Mouse (Mus musculus): ENCODE measurements around the gene Spry2. TPM values are rescaled to one million over a fixed set of nuclear protein-coding genes. Genes with fewer than 3 reads are reported as not detected.

Spry2 gene
- polyA plus RNA-seq (2015; fragmentation: Nextera tagmentation; extraction: Ambion mirVana), result 2.8 and 3.5 TPM in 2 replicates

- WGBS (ENCODE audit: insufficient replicate concordance), result under 1% methylated on average over 60 of the region's 89 CpGs
- ATAC-seq (ENCODE audit: low read depth), result peak; percentile 86
- H3K9me3 ChIP-seq (replicated peaks; ENCODE audit: control insufficient read depth, low read length), result no peaks in the 10 kb centered on the region
- peaks cover 42% of the 10 kb centered on the region for H3K27me3 ChIP-seq (ENCODE audit: control insufficient read depth, insufficient read depth, low read depth, low read length)
- H3K4me1 ChIP-seq (ENCODE audit: control insufficient read depth, low read depth, low read length), result no peaks in the 10 kb centered on the region; the same call in 1 of the 2 replicates
- H3K4me2 ChIP-seq (ENCODE audit: low read depth, low read length), result peak within 1 kb of the TSS; percentile 80
- peak within 1 kb of the TSS; percentile 60 for H3K4me3 ChIP-seq (ENCODE audit: low read depth, low read length)
- no peaks in the 10 kb centered on the region for H3K36me3 ChIP-seq (ENCODE audit: control insufficient read depth, insufficient read depth)
- peak within 1 kb of the TSS; percentile 60 for H3K9ac ChIP-seq (ENCODE audit: low read depth, low read length)
- peak within 1 kb of the TSS; percentile 87 for H3K27ac ChIP-seq (ENCODE audit: low read length)
Observed at GRCm38 (mm10) chr14:105896791-105897568, at the start of gene Spry2. TSS of gene Spry2 (minus strand) at chr14:105896819.

GRCm38 (mm10) chr14:105941353-105941752 is 44.7 kb upstream of the Spry2 start:
- no peak overlapping the region for H3K4me3 ChIP-seq (ENCODE audit: low read depth, low read length)
- no peak overlapping the region for H3K27ac ChIP-seq (ENCODE audit: low read length)
- no peak overlapping the region for H3K9ac ChIP-seq (ENCODE audit: low read depth, low read length)
- no peak for ATAC-seq (ENCODE audit: low read depth)
- no peaks in the 10 kb centered on the region for H3K27me3 ChIP-seq (ENCODE audit: control insufficient read depth, insufficient read depth, low read depth, low read length)
- no peak overlapping the region for H3K4me2 ChIP-seq (ENCODE audit: low read depth, low read length)
- no peaks in the 10 kb centered on the region for H3K36me3 ChIP-seq (ENCODE audit: control insufficient read depth, insufficient read depth)
- no peaks in the 10 kb centered on the region for H3K9me3 ChIP-seq (replicated peaks; ENCODE audit: control insufficient read depth, low read length)
- WGBS (ENCODE audit: insufficient replicate concordance), result 36% methylated on average over 9 of the region's 9 CpGs
- no peaks in the 10 kb centered on the region for H3K4me1 ChIP-seq (ENCODE audit: control insufficient read depth, low read depth, low read length)

GRCm38 (mm10) chr14:105926726-105927125 is 30.1 kb upstream of the Spry2 start:
- H3K27me3 ChIP-seq (ENCODE audit: control insufficient read depth, insufficient read depth, low read depth, low read length), result no peaks in the 10 kb centered on the region
- no peaks in the 10 kb centered on the region for H3K9me3 ChIP-seq (replicated peaks; ENCODE audit: control insufficient read depth, low read length)
- H3K4me2 ChIP-seq (ENCODE audit: low read depth, low read length), result no peak overlapping the region
- no peak for ATAC-seq (ENCODE audit: low read depth)
- peaks cover 3% of the 10 kb centered on the region for H3K4me1 ChIP-seq (ENCODE audit: control insufficient read depth, low read depth, low read length)
- H3K4me3 ChIP-seq (ENCODE audit: low read depth, low read length), result no peak overlapping the region
- no peak overlapping the region for H3K27ac ChIP-seq (ENCODE audit: low read length)
- WGBS (ENCODE audit: insufficient replicate concordance), result 58% methylated on average over 9 of the region's 9 CpGs
- no peak overlapping the region for H3K9ac ChIP-seq (ENCODE audit: low read depth, low read length)
- H3K36me3 ChIP-seq (ENCODE audit: control insufficient read depth, insufficient read depth), result no peaks in the 10 kb centered on the region

- no peaks in the 10 kb centered on the region for H3K9me3 ChIP-seq (replicated peaks; ENCODE audit: control insufficient read depth, low read length)
- 60% methylated on average over 2 of the region's 2 CpGs for WGBS (ENCODE audit: insufficient replicate concordance)
Observed at GRCm38 (mm10) chr14:105925305-105925704, 28.7 kb upstream of the Spry2 start.

GRCm38 (mm10) chr14:105924712-105925111 is 28.1 kb upstream of the Spry2 start:
- Histone ChIP-seq H3K9ac (ENCODE audit: low read depth, low read length) (no peak overlapping the region), H3K9me3 (replicated peaks; ENCODE audit: control insufficient read depth, low read length) (no peaks in the 10 kb centered on the region), H3K4me1 (ENCODE audit: control insufficient read depth, low read depth, low read length) (peaks cover 3% of the 10 kb centered on the region), H3K27ac (ENCODE audit: low read length) (no peak overlapping the region), H3K36me3 (ENCODE audit: control insufficient read depth, insufficient read depth) (no peaks in the 10 kb centered on the region), H3K4me2 (ENCODE audit: low read depth, low read length) (no peak overlapping the region), H3K27me3 (ENCODE audit: control insufficient read depth, insufficient read depth, low read depth, low read length) (no peaks in the 10 kb centered on the region), H3K4me3 (ENCODE audit: low read depth, low read length) (no peak overlapping the region)
- 42% methylated on average over 1 of the region's 1 CpGs for WGBS (ENCODE audit: insufficient replicate concordance)
- ATAC-seq (ENCODE audit: low read depth), result no peak

More at GRCm38 (mm10) chr14:105925305-105925704, 28.7 kb upstream of the Spry2 start:
- H3K4me3 ChIP-seq (ENCODE audit: low read depth, low read length), result no peak overlapping the region
- no peak overlapping the region for H3K27ac ChIP-seq (ENCODE audit: low read length)
- H3K9ac ChIP-seq (ENCODE audit: low read depth, low read length), result no peak overlapping the region
- no peak overlapping the region for H3K4me2 ChIP-seq (ENCODE audit: low read depth, low read length)
- no peak for ATAC-seq (ENCODE audit: low read depth)
- no peaks in the 10 kb centered on the region for H3K27me3 ChIP-seq (ENCODE audit: control insufficient read depth, insufficient read depth, low read depth, low read length)
- peaks cover 3% of the 10 kb centered on the region for H3K4me1 ChIP-seq (ENCODE audit: control insufficient read depth, low read depth, low read length)
- H3K36me3 ChIP-seq (ENCODE audit: control insufficient read depth, insufficient read depth), result no peaks in the 10 kb centered on the region

GRCm38 (mm10) chr14:105922874-105923273 is 26.3 kb upstream of the Spry2 start:
- H3K4me3 ChIP-seq (ENCODE audit: low read depth, low read length), result no peak overlapping the region
- no peak overlapping the region; the same call in 1 of the 2 replicates for H3K4me2 ChIP-seq (ENCODE audit: low read depth, low read length)
- no peaks in the 10 kb centered on the region for H3K27me3 ChIP-seq (ENCODE audit: control insufficient read depth, insufficient read depth, low read depth, low read length)
- no peak for ATAC-seq (ENCODE audit: low read depth)
- H3K4me1 ChIP-seq (ENCODE audit: control insufficient read depth, low read depth, low read length), result peaks cover 3% of the 10 kb centered on the region
- no peaks in the 10 kb centered on the region for H3K9me3 ChIP-seq (replicated peaks; ENCODE audit: control insufficient read depth, low read length)
- 3% methylated on average over 8 of the region's 8 CpGs for WGBS (ENCODE audit: insufficient replicate concordance)
- H3K36me3 ChIP-seq (ENCODE audit: control insufficient read depth, insufficient read depth), result no peaks in the 10 kb centered on the region
- H3K27ac ChIP-seq (ENCODE audit: low read length), result no peak overlapping the region
- no peak overlapping the region for H3K9ac ChIP-seq (ENCODE audit: low read depth, low read length)

- no peaks in the 10 kb centered on the region for H3K27me3 ChIP-seq (ENCODE audit: control insufficient read depth, insufficient read depth, low read depth, low read length)
- peak; percentile 27; the same call in 1 of the 2 replicates for ATAC-seq (ENCODE audit: low read depth)
- no peak overlapping the region for H3K27ac ChIP-seq (ENCODE audit: low read length)
- H3K36me3 ChIP-seq (ENCODE audit: control insufficient read depth, insufficient read depth), result no peaks in the 10 kb centered on the region
- H3K4me1 ChIP-seq (ENCODE audit: control insufficient read depth, low read depth, low read length), result peaks cover 3% of the 10 kb centered on the region
- H3K9me3 ChIP-seq (replicated peaks; ENCODE audit: control insufficient read depth, low read length), result no peaks in the 10 kb centered on the region
- H3K9ac ChIP-seq (ENCODE audit: low read depth, low read length), result no peak overlapping the region
- WGBS (ENCODE audit: insufficient replicate concordance), result 12% methylated on average over 5 of the region's 5 CpGs
- H3K4me2 ChIP-seq (ENCODE audit: low read depth, low read length), result no peak overlapping the region
- no peak overlapping the region for H3K4me3 ChIP-seq (ENCODE audit: low read depth, low read length)
Observed at GRCm38 (mm10) chr14:105922427-105922826, 25.8 kb upstream of the Spry2 start.

- H3K36me3 ChIP-seq (ENCODE audit: control insufficient read depth, insufficient read depth), result no peaks in the 10 kb centered on the region
- no peaks in the 10 kb centered on the region for H3K9me3 ChIP-seq (replicated peaks; ENCODE audit: control insufficient read depth, low read length)
- H3K4me2 ChIP-seq (ENCODE audit: low read depth, low read length), result no peak overlapping the region; the same call in 1 of the 2 replicates
- WGBS (ENCODE audit: insufficient replicate concordance), result 8% methylated on average over 8 of the region's 8 CpGs
- no peak for ATAC-seq (ENCODE audit: low read depth)
- H3K9ac ChIP-seq (ENCODE audit: low read depth, low read length), result no peak overlapping the region
- peaks cover 3% of the 10 kb centered on the region for H3K4me1 ChIP-seq (ENCODE audit: control insufficient read depth, low read depth, low read length)
- H3K27me3 ChIP-seq (ENCODE audit: control insufficient read depth, insufficient read depth, low read depth, low read length), result no peaks in the 10 kb centered on the region
- no peak overlapping the region for H3K27ac ChIP-seq (ENCODE audit: low read length)
- no peak overlapping the region for H3K4me3 ChIP-seq (ENCODE audit: low read depth, low read length)
Observed at GRCm38 (mm10) chr14:105921217-105921695, 24.6 kb upstream of the Spry2 start.
